Mouse (Mus musculus): ENCODE data around the gene Fam184b. TPM values are rescaled to one million over a fixed set of nuclear protein-coding genes. Genes with fewer than 3 reads are reported as not detected.

Gene Fam184b
- 0.05 TPM for polyA plus RNA-seq (2021)

DNA sequence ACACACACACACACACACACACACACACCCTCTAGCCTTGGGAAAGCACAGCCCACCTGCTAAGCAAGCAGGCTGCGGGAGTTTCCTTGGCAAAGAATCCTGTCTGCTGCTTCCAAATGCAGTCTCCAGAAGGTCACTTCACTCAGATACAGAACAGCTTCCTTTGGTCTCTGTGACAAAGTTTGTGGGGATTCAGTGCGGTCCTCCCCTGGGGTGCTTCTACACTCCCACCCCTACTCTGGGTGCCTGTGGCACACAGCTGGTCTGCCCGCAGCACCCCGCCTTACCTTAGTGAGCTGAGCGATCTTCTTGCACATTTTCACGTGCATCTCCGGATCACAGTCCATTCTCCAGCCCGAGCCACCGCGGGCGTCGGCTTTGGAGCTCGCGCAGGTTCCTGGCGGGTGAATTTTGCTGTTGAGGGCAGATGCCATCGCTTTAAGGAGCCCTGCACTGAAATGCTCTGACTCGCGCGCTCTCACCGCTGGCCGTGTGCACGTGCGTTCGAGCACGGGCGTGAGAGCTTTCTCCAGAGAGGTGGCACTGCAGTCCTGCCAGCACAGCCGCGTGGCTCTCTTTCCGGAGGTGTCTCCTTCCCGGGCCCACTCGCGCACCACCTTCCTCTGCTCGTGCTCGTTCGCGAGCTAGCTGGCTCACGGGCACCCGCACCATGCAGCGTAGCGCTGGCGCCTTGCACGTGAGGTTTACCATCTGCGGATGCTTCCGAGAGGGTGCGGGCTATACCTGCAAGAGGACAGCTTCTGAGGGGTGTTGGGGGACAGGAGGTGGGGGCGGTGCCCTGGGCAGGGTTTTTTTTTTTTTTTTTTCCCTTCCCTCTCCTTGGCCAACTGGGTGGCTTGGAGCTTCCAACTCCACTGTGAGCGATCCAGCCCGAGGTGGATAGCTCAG is at the start of gene Fam184b:
TSS of gene Fam184b (minus strand) at position 809 of the 909 bp plus-strand sequence.
- DNase-seq (ENCODE audit: low read depth, low spot score) = no peak
- CTCF ChIA-PET = interaction anchor here (1.2 to 1.3 kb wide), 2 partner anchors 14 to 29 kb away, joined by 3 to 4 read pairs; no protein-coding TSS in a partner anchor
- POLR2A ChIA-PET = no interaction called here

DNA sequence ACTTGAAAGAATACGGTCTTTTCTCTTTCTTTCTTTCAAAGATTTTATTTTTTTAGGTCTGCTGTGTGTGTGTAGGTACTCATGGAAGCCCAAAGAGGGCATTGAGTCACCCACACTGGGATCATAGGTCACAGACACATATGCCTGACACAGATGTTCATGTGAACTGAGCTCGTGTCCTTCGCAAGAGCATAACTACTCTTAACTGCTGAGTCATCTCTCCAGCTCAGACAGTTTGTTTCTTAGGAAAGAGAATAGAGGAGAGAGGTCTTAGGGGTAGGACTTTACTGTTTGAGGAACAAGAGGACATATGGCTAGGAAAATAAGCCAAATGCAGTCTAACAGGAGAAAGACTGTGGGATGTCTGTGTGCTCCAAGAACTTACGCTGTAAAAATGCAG is 49.7 kb upstream of the Fam184b start:
- ChIA-PET CTCF (interaction anchor here (0.7 to 1.7 kb wide), 3 partner anchors 9 to 12 kb away, joined by 3 to 6 read pairs (median 3); no protein-coding TSS in a partner anchor), POLR2A (no interaction called here)
- no peaks in the 10 kb centered on the region for H3K27me3 ChIP-seq
- in situ Hi-C loops (cut with MboI; ENCODE audit: low pct_unique_long_range_greater_than_20kb) = no loop called here
- TF ChIP-seq CTCF (IDR thresholded peaks at IDR 0.05) = no peak
- no peak for DNase-seq (ENCODE audit: low read depth, low spot score)
- ATAC-seq = no peak

More for the DNA sequence above, at the start of gene Fam184b:
- peak; percentile 64 for ATAC-seq
- in situ Hi-C loops (cut with MboI; ENCODE audit: low pct_unique_long_range_greater_than_20kb) = no loop called here
- TF ChIP-seq CTCF (IDR thresholded peaks at IDR 0.05) = no peak
- H3K27me3 ChIP-seq = peaks cover 67% of the 10 kb centered on the region

- H3K27me3 ChIP-seq = no peaks in the 10 kb centered on the region
- DNase-seq (ENCODE audit: low read depth, low spot score) = no peak
- POLR2A ChIA-PET = no interaction called here
- ATAC-seq = no peak
- in situ Hi-C loops (cut with MboI; ENCODE audit: low pct_unique_long_range_greater_than_20kb) = no loop called here
- no peak for TF ChIP-seq CTCF (IDR thresholded peaks at IDR 0.05)
- CTCF ChIA-PET = interaction anchor here (0.8 to 1.7 kb wide), 2 partner anchors 10 to 14 kb away, joined by 3 to 4 read pairs; no protein-coding TSS in a partner anchor
These were observed 46.8 kb upstream of the Fam184b start for GRCm38 (mm10) chr5:45686223-45686622.

DNA sequence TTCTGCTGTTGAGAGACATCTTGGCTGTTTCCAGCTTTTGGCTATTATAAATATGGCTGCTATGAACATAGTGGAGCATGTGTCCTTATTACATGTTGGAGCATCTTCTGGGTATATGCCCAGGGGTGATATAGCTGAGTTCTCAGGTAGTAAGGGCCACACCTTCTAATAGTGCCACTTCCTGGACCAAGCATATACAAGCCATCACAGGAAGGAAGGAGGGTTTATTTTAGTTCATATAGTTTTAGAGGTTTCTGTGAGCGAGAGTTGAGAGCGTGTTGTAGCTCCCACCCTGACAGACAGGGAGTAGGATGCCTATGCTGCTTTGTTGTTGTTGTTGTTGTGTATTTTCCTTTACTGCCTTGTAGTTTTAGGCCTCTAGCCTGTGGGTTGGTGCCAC is 45.8 kb upstream of the Fam184b start:
- DNase-seq (ENCODE audit: low read depth, low spot score) (no peak), ATAC-seq (no peak)
- ChIA-PET POLR2A (no interaction called here), CTCF (no interaction called here)
- H3K27me3 ChIP-seq = no peaks in the 10 kb centered on the region
- in situ Hi-C loops (cut with MboI; ENCODE audit: low pct_unique_long_range_greater_than_20kb) = no loop called here
- no peak for TF ChIP-seq CTCF (IDR thresholded peaks at IDR 0.05)

- ChIA-PET POLR2A (no interaction called here), CTCF (interaction anchor here (0.9 to 1.7 kb wide), 3 partner anchors 7 to 15 kb away, joined by 3 to 9 read pairs (median 5); no protein-coding TSS in a partner anchor)
- no peak for ATAC-seq
- H3K27me3 ChIP-seq = no peaks in the 10 kb centered on the region
- no peak for DNase-seq (ENCODE audit: low read depth, low spot score)
- no peak for TF ChIP-seq CTCF (IDR thresholded peaks at IDR 0.05)
- in situ Hi-C loops (cut with MboI; ENCODE audit: low pct_unique_long_range_greater_than_20kb) = no loop called here
These were observed 44.0 kb upstream of the Fam184b start for GRCm38 (mm10) chr5:45683388-45683787.

DNA sequence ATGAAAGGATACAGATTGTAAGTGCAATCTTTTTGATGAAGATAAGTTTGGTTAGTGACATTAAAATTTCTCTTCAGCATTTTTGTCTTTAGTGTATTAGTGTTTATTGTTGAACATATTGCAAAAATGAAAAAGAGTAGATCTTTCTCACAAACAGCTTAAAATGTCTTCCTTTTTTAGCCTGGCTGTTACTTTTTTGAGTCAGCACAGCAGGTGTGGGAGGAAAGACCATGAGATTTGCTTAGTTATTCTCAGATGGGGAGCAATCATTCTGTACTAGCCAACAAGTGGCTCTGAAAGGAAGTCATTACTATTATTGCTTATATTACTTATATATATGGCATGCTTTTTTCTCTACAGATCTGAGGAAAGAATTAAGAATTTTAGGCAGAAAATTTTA is 40.5 kb upstream of the Fam184b start:
- no peak for DNase-seq (ENCODE audit: low read depth, low spot score)
- no peak for ATAC-seq
- in situ Hi-C loops (cut with MboI; ENCODE audit: low pct_unique_long_range_greater_than_20kb) = no loop called here
- POLR2A ChIA-PET = no interaction called here
- no peak for TF ChIP-seq CTCF (IDR thresholded peaks at IDR 0.05)
- H3K27me3 ChIP-seq = no peaks in the 10 kb centered on the region
- CTCF ChIA-PET = interaction anchor here (1.3 to 2.3 kb wide), 3 partner anchors 9 to 78 kb away, joined by 3 to 8 read pairs (median 3); no protein-coding TSS in a partner anchor

GRCm38 (mm10) chr5:45677639-45678038 is 38.2 kb upstream of the Fam184b start:
- TF ChIP-seq CTCF (IDR thresholded peaks at IDR 0.05) = no peak
- DNase-seq (ENCODE audit: low read depth, low spot score) = no peak
- ChIA-PET POLR2A (no interaction called here), CTCF (interaction anchor here (0.8 to 2.0 kb wide), 3 partner anchors 11 to 46 kb away, joined by 3 to 6 read pairs (median 3); no protein-coding TSS in a partner anchor)
- no peak for ATAC-seq
- in situ Hi-C loops (cut with MboI; ENCODE audit: low pct_unique_long_range_greater_than_20kb) = no loop called here
- no peaks in the 10 kb centered on the region for H3K27me3 ChIP-seq

GRCm38 (mm10) chr5:45675032-45675431 is 35.6 kb upstream of the Fam184b start:
- ATAC-seq (no peak), DNase-seq (ENCODE audit: low read depth, low spot score) (no peak)
- H3K27me3 ChIP-seq = no peaks in the 10 kb centered on the region
- no peak for TF ChIP-seq CTCF (IDR thresholded peaks at IDR 0.05)
- ChIA-PET POLR2A (no interaction called here), CTCF (no interaction called here)
- in situ Hi-C loops (cut with MboI; ENCODE audit: low pct_unique_long_range_greater_than_20kb) = no loop called here

GRCm38 (mm10) chr5:45670894-45671494 is 31.6 kb upstream of the Fam184b start:
- POLR2A ChIA-PET = no interaction called here
- in situ Hi-C loops (cut with MboI; ENCODE audit: low pct_unique_long_range_greater_than_20kb) = loop anchor here (25.0 kb wide), 1 partner anchor 1384 kb away; no protein-coding TSS in a partner anchor
- no peaks in the 10 kb centered on the region for H3K27me3 ChIP-seq
- ATAC-seq (no peak), DNase-seq (ENCODE audit: low read depth, low spot score) (no peak)
- CTCF ChIA-PET = interaction anchor here (1.0 to 2.7 kb wide), 3 partner anchors 10 to 161 kb away, joined by 3 to 9 read pairs (median 4); no protein-coding TSS in a partner anchor
- TF ChIP-seq CTCF (IDR thresholded peaks at IDR 0.05) = no peak

DNA sequence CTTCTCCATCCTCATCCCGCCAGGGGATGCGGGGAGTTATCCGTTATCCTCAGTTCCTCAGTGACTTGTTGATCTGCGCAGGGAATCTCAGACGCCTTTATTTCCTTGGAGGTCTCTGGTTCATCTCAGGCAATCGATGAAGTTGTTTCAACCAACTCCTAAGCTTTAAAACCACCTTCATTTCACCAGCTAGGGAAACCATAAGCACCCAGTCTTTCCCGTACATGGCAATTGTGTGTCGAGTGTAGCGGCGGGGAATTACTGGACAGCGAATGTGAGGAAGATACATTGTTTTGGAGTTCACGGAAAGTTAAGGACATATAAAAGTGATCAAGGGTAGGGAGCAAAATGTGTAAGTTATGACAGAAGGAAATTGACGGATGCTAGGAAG is 30.9 kb upstream of the Fam184b start:
- CTCF ChIA-PET = interaction anchor here (1.0 to 2.7 kb wide), 3 partner anchors 10 to 160 kb away, joined by 3 to 9 read pairs (median 4); no protein-coding TSS in a partner anchor
- TF ChIP-seq CTCF (IDR thresholded peaks at IDR 0.05) = no peak
- DNase-seq (ENCODE audit: low read depth, low spot score) (no peak), ATAC-seq (peak; percentile 1)
- H3K27me3 ChIP-seq = no peaks in the 10 kb centered on the region
- in situ Hi-C loops (cut with MboI; ENCODE audit: low pct_unique_long_range_greater_than_20kb) = loop anchor here (25.0 kb wide), 1 partner anchor 1383 kb away; no protein-coding TSS in a partner anchor
- POLR2A ChIA-PET = no interaction called here
